Mouse (Mus musculus) limb, embryonic 10.5 days (tissue): ENCODE measurements at regions not wholly inside any gene's neighbourhood (a gene's known extent, or its start where the extent isn't known, plus 50 kb on each side); places are given as distances from the start of the nearest gene placed in this dataset.

Experiments used
- DNase-seq: peaks from one replicate; pipeline ENCODE4 v3.0.0-alpha.2; 2017; ENCODE audit warnings: low spot score
- H3K27ac ChIP-seq: fragments of 300-500 bp; sonication (generic); 2 replicates; pipeline ENCODE4 v1.5.1; 2016; ENCODE audit warnings: mild to moderate bottlenecking
- H3K27me3 ChIP-seq: fragments of 300-500 bp; sonication (generic); 2 replicates; pipeline ENCODE4 v1.6.1; 2016; ENCODE audit warnings: low read depth, mild to moderate bottlenecking; ENCODE audit not compliant: poor library complexity, severe bottlenecking
- H3K36me3 ChIP-seq: fragments of 300-500 bp; sonication (generic); 2 replicates; pipeline ENCODE4 v1.6.1; 2016; ENCODE audit warnings: mild to moderate bottlenecking, moderate library complexity
- H3K4me1 ChIP-seq: fragments of 300-500 bp; sonication (generic); 2 replicates; pipeline ENCODE4 v1.6.1; 2016
- H3K4me3 ChIP-seq: fragments of 300-500 bp; sonication (generic); 2 replicates; pipeline ENCODE4 v1.5.1; 2016; ENCODE audit warnings: mild to moderate bottlenecking, moderate library complexity
- H3K9me3 ChIP-seq: fragments of 300-500 bp; sonication (generic); replicated peaks from 2 replicates; pipeline ENCODE4 v1.6.1; 2016; ENCODE audit warnings: mild to moderate bottlenecking
- WGBS: fragments of 180-500 bp; shearing (Covaris S2); methylation state at CpG from one replicate; pipeline ENCODE4 v1.1.7; 2016; 5-methylcytosine and 5-hydroxymethylcytosine counted together

DNA sequence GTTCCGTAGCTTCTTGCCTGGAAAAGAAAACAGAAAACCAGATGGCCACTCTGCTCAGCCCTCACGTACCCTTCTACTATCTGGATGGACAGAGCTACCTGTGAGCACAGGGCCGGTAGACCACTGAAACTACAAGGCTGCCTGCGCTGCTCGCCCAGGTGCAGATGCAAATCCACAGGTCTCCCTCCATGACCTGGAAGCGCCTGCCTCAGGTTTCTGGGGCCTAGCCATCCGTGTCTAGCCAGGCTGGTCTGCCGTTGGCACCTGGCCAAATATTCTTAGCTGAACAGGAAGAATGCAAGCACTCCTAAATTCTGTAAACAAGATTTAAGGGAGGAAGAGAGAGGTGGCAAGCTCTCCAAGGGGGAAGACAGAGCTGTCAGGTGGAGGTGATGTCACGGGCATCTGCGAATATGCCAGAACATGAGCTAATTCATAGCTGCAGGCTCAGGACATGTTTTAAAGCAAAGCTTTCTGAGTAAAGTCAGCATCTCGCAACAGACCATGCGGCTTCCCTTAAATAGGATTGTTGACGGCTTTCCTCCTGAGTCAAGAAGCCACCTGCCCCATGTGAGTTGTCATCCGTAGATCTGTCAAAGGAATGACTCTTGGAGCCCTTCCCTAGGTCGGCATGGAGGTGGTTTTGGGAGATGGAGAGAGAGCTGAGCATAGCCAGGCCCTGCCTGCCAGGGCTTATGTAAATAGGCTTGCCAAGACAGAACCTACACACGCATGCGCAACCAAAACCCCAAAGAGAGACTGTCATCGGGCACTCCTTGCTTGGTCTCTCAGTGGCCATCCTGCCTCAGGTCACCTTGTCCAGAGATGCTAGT, 76.8 kb upstream of the Synm start:
- no peak for DNase-seq
- Histone ChIP-seq H3K36me3 (no peaks in the 10 kb centered on the region), H3K27me3 (no peaks in the 10 kb centered on the region), H3K4me1 (peaks cover 5% of the 10 kb centered on the region; the same call in 1 of the 2 replicates), H3K27ac (peak overlapping the region; percentile 46; the same call in 1 of the 2 replicates), H3K4me3 (no peak overlapping the region), H3K9me3 (no peaks in the 10 kb centered on the region)
- WGBS = 90% methylated on average over 18 of the region's 18 CpGs

DNA sequence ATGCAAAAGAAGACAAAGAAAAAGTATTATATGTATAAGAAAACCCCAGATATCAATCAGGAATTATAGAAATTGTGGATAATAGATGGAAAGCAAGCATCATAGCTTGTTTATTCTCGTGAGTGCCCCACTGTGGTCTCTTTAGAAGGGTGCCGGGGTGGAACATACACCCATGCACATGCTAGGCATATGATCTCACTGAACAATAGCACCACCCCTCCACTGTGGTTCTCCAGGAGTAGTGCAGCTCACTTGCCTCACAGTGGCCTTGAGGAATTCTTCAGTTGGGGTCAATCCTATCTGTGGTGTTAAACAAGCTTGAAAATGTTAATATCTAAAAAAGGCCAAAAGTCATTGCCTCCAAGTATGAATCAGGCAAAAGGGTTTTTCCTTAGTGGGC, 72.2 kb upstream of the Synm start:
- no peak for DNase-seq

GRCm38 (mm10) chr7:67827386-67827785, 67.8 kb upstream of the Synm start:
- peak; percentile 49 for DNase-seq
- no peaks in the 10 kb centered on the region for H3K36me3 ChIP-seq
- H3K4me3 ChIP-seq = no peak overlapping the region
- H3K27me3 ChIP-seq = no peaks in the 10 kb centered on the region
- peaks cover 45% of the 10 kb centered on the region for H3K4me1 ChIP-seq
- WGBS = 40% methylated on average over 12 of the region's 12 CpGs
- H3K27ac ChIP-seq = peak overlapping the region; percentile 86
- no peaks in the 10 kb centered on the region for H3K9me3 ChIP-seq

More for the DNA sequence above, 72.2 kb upstream of the Synm start:
- Histone ChIP-seq H3K27me3 (no peaks in the 10 kb centered on the region), H3K4me3 (no peak overlapping the region), H3K9me3 (no peaks in the 10 kb centered on the region), H3K36me3 (no peaks in the 10 kb centered on the region), H3K4me1 (peaks cover 21% of the 10 kb centered on the region), H3K27ac (no peak overlapping the region)
- WGBS = 92% methylated on average over 2 of the region's 2 CpGs

DNA sequence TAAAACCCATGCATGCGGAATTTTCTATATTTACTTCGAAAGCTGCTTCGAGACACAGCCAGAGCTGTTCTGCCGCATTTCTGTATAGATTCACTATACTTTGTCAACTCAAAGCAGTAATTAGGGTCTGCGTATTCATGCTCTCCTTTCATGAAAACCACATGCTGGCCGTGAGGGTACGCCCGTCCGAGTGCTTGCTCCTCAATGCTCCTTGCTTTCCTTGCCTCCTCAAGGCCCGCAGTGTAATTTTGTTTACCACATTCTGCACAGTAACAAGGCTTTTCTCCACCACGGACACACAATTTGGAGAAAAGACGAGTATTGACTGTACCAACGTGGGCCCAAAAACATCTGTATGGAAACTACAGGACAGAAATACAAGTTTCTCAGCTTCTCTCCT, 67.4 kb upstream of the Synm start:
- WGBS = 65% methylated on average over 13 of the region's 13 CpGs
- Histone ChIP-seq H3K27ac (peak overlapping the region; percentile 86), H3K9me3 (no peaks in the 10 kb centered on the region), H3K36me3 (no peaks in the 10 kb centered on the region), H3K4me3 (no peak overlapping the region), H3K4me1 (peaks cover 45% of the 10 kb centered on the region), H3K27me3 (no peaks in the 10 kb centered on the region)
- DNase-seq = peak; percentile 55

- WGBS = 56% methylated on average over 6 of the region's 6 CpGs
- H3K4me3 ChIP-seq = no peak overlapping the region
- H3K36me3 ChIP-seq = no peaks in the 10 kb centered on the region
- peak; percentile 79 for DNase-seq
- H3K9me3 ChIP-seq = no peaks in the 10 kb centered on the region
- H3K27me3 ChIP-seq = no peaks in the 10 kb centered on the region
- H3K27ac ChIP-seq = peak overlapping the region; percentile 86
- peaks cover 45% of the 10 kb centered on the region for H3K4me1 ChIP-seq
Observed at GRCm38 (mm10) chr7:67826368-67826767, 66.8 kb upstream of the Synm start.

DNA sequence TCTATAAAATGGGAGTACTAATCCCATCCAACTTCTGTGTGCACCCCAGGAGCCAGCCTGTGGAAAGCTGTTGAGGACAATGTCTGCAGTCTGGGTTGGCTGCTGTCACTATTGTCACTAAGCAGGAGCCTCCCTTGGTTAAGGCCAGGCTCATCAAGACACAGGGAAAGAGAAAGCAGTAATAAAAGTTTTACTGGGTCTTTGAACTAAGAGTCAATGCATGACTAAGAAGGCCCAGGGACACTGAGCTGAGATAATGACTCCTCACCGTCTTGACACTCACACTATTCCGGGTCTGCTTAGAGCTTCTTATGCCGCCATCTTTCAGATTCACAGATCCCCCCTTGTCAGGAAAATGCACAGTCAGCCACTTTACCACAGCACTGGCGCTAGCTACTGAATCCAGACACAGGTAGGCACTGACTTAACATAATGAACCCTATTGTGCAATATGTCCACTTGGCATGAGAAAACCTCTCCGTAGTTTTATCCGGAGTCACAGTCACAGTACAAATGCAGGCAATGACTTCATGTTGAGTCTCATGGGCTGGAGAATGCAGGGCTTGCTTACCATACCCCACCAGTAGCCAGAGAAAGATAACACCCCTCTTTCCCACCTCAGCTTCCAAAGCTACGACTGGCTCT, 66.2 kb upstream of the Synm start:
- no peaks in the 10 kb centered on the region for H3K9me3 ChIP-seq
- no peak overlapping the region for H3K4me3 ChIP-seq
- no peaks in the 10 kb centered on the region for H3K27me3 ChIP-seq
- H3K27ac ChIP-seq = peak overlapping the region; percentile 86
- no peak for DNase-seq
- WGBS = 68% methylated on average over 7 of the region's 7 CpGs
- H3K36me3 ChIP-seq = no peaks in the 10 kb centered on the region
- H3K4me1 ChIP-seq = peaks cover 45% of the 10 kb centered on the region

- Histone ChIP-seq H3K9me3 (no peaks in the 10 kb centered on the region), H3K27me3 (no peaks in the 10 kb centered on the region), H3K4me3 (no peak overlapping the region), H3K4me1 (peaks cover 45% of the 10 kb centered on the region), H3K27ac (no peak overlapping the region), H3K36me3 (no peaks in the 10 kb centered on the region)
- WGBS = 45% methylated on average over 8 of the region's 8 CpGs
- no peak for DNase-seq
Observed at GRCm38 (mm10) chr7:67823943-67824645, 64.6 kb upstream of the Synm start.

GRCm38 (mm10) chr7:67819551-67819950, 60.0 kb upstream of the Synm start:
- H3K4me3 ChIP-seq = no peak overlapping the region
- no peak for DNase-seq
- no peaks in the 10 kb centered on the region for H3K27me3 ChIP-seq
- no peaks in the 10 kb centered on the region for H3K9me3 ChIP-seq
- no peak overlapping the region for H3K27ac ChIP-seq
- 95% methylated on average over 5 of the region's 5 CpGs for WGBS
- no peaks in the 10 kb centered on the region for H3K36me3 ChIP-seq
- H3K4me1 ChIP-seq = peaks cover 11% of the 10 kb centered on the region; the same call in 1 of the 2 replicates

GRCm38 (mm10) chr7:67817556-67817955, 58.0 kb upstream of the Synm start:
- H3K36me3 ChIP-seq = no peaks in the 10 kb centered on the region
- H3K27me3 ChIP-seq = no peaks in the 10 kb centered on the region
- peaks cover 3% of the 10 kb centered on the region; the same call in 1 of the 2 replicates for H3K4me1 ChIP-seq
- no peaks in the 10 kb centered on the region for H3K9me3 ChIP-seq
- WGBS = 94% methylated on average over 6 of the region's 6 CpGs
- DNase-seq = no peak
- no peak overlapping the region for H3K4me3 ChIP-seq
- no peak overlapping the region for H3K27ac ChIP-seq

DNA sequence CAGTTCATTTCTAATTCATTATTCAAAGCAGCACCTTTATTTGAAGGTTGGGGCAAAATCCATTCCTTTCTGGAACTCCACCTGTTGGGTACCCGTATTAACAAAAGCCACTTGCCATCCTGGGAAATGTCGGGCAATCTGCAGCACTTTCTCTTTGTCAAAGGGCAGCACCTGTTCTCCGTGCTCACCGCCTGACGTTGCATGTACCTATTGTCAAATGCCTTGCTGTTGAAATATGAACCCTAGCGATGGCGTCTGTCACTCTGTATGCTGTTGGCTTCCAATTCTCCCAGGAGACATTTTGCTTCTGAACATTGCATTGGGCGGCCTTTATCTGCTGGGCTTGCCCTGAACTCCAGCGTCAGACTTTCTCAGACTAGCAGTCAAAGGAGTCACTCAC, 55.3 kb upstream of the Synm start:
- Histone ChIP-seq H3K9me3 (no peaks in the 10 kb centered on the region), H3K4me1 (peaks cover 3% of the 10 kb centered on the region; the same call in 1 of the 2 replicates), H3K27ac (no peak overlapping the region), H3K4me3 (no peak overlapping the region), H3K27me3 (no peaks in the 10 kb centered on the region), H3K36me3 (no peaks in the 10 kb centered on the region)
- no peak for DNase-seq
- 82% methylated on average over 9 of the region's 9 CpGs for WGBS
